Mouse (Mus musculus): ENCODE measurements at regions not wholly inside any gene's neighbourhood (a gene's known extent, or its start where the extent isn't known, plus 50 kb on each side); places are given as distances from the start of the nearest gene placed in this dataset.

DNA sequence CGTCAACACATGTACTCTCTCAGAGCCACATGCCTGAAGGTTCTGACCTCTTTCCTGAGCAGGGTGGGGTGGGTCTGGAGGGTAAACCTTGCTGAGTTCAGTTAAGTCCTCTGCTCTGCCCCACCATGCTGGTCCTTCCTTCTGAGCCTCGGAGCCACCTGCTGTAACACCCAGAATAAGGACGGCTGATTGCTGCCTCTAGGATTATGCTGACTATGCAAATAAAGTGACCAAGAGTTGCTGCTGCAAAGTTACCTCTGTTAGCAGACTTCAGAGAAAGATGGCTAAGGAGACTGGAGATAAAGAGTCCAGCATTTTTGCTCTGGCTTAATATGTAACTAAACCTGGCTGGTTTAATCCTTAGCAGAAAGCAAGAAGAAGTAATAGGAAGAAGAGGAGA lies 177.6 kb upstream of the Adgrl2 start:
- Histone ChIP-seq H3K9ac (ENCODE audit: low read depth, low read length) (no peak overlapping the region), H3K27me3 (ENCODE audit: control insufficient read depth, insufficient read depth, low read length) (no peaks in the 10 kb centered on the region), H3K4me3 (ENCODE audit: low read depth, low read length) (no peak overlapping the region), H3K36me3 (ENCODE audit: control insufficient read depth, insufficient read depth, low read length) (no peaks in the 10 kb centered on the region), H3K27ac (ENCODE audit: low read depth, low read length) (no peak overlapping the region), H3K9me3 (ENCODE audit: control insufficient read depth, low read length) (no peaks in the 10 kb centered on the region), H3K4me2 (replicated peaks; ENCODE audit: low read depth, low read length) (no peak overlapping the region), H3K4me1 (replicated peaks; ENCODE audit: control insufficient read depth, insufficient read depth, low read length) (no peaks in the 10 kb centered on the region)
- ATAC-seq (ENCODE audit: low FRiP score) (no peak), DNase-seq (ENCODE audit: low spot score) (no peak)
- WGBS = 74% methylated on average over 3 of the region's 3 CpGs

DNA sequence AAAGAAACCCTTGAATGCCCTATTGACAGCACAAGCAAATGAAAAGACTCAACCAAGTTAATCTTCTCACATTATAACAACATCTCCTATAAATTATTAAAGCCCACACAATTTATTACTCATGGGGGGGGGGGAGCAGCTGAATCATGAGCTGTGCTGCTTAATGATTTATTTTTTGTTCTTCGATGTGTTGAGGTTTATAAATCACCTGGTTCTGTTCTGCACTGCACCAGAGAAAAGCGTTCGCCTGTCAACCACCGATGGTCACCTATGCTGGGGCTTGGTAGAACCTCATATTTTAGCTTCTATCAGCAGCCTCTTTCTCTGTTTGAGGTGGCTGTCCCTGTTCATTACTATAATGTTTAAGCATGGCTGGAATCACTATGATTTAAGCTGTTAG lies 174.4 kb upstream of the Adgrl2 start:
- Histone ChIP-seq H3K27me3 (ENCODE audit: control insufficient read depth, insufficient read depth, low read length) (no peaks in the 10 kb centered on the region), H3K27ac (ENCODE audit: low read depth, low read length) (no peak overlapping the region), H3K4me1 (replicated peaks; ENCODE audit: control insufficient read depth, insufficient read depth, low read length) (no peaks in the 10 kb centered on the region), H3K4me3 (ENCODE audit: low read depth, low read length) (no peak overlapping the region), H3K9ac (ENCODE audit: low read depth, low read length) (no peak overlapping the region), H3K4me2 (replicated peaks; ENCODE audit: low read depth, low read length) (no peak overlapping the region), H3K36me3 (ENCODE audit: control insufficient read depth, insufficient read depth, low read length) (no peaks in the 10 kb centered on the region), H3K9me3 (ENCODE audit: control insufficient read depth, low read length) (no peaks in the 10 kb centered on the region)
- ATAC-seq (ENCODE audit: low FRiP score) (no peak), DNase-seq (ENCODE audit: low spot score) (no peak)
- 89% methylated on average over 4 of the region's 4 CpGs for WGBS

- WGBS = 87% methylated on average over 6 of the region's 6 CpGs
- H3K27me3 ChIP-seq (ENCODE audit: control insufficient read depth, insufficient read depth, low read length) = no peaks in the 10 kb centered on the region
- H3K4me1 ChIP-seq (replicated peaks; ENCODE audit: control insufficient read depth, insufficient read depth, low read length) = no peaks in the 10 kb centered on the region
- no peaks in the 10 kb centered on the region for H3K9me3 ChIP-seq (ENCODE audit: control insufficient read depth, low read length)
- H3K4me3 ChIP-seq (ENCODE audit: low read depth, low read length) = no peak overlapping the region
- no peak for ATAC-seq (ENCODE audit: low FRiP score)
- no peak overlapping the region for H3K4me2 ChIP-seq (replicated peaks; ENCODE audit: low read depth, low read length)
- no peak overlapping the region for H3K9ac ChIP-seq (ENCODE audit: low read depth, low read length)
- H3K27ac ChIP-seq (ENCODE audit: low read depth, low read length) = no peak overlapping the region
- DNase-seq (ENCODE audit: low spot score) = no peak
- no peaks in the 10 kb centered on the region for H3K36me3 ChIP-seq (ENCODE audit: control insufficient read depth, insufficient read depth, low read length)
These were observed 173.2 kb upstream of the Adgrl2 start for GRCm38 (mm10) chr3:149163591-149163990.

GRCm38 (mm10) chr3:149160833-149161232 lies 170.5 kb upstream of the Adgrl2 start:
- 93% methylated on average over 11 of the region's 11 CpGs for WGBS
- no peak for DNase-seq (ENCODE audit: low spot score)

GRCm38 (mm10) chr3:149157381-149157780 lies 167.0 kb upstream of the Adgrl2 start:
- Histone ChIP-seq H3K27ac (ENCODE audit: low read depth, low read length) (no peak overlapping the region), H3K4me3 (ENCODE audit: low read depth, low read length) (no peak overlapping the region), H3K36me3 (ENCODE audit: control insufficient read depth, insufficient read depth, low read length) (no peaks in the 10 kb centered on the region), H3K27me3 (ENCODE audit: control insufficient read depth, insufficient read depth, low read length) (no peaks in the 10 kb centered on the region), H3K4me1 (replicated peaks; ENCODE audit: control insufficient read depth, insufficient read depth, low read length) (no peaks in the 10 kb centered on the region), H3K4me2 (replicated peaks; ENCODE audit: low read depth, low read length) (no peak overlapping the region), H3K9me3 (ENCODE audit: control insufficient read depth, low read length) (no peaks in the 10 kb centered on the region), H3K9ac (ENCODE audit: low read depth, low read length) (no peak overlapping the region)
- DNase-seq (ENCODE audit: low spot score) (no peak), ATAC-seq (ENCODE audit: low FRiP score) (no peak)
- 89% methylated on average over 8 of the region's 8 CpGs for WGBS

More at GRCm38 (mm10) chr3:149160833-149161232, 170.5 kb upstream of the Adgrl2 start:
- H3K9me3 ChIP-seq (ENCODE audit: control insufficient read depth, low read length) = no peaks in the 10 kb centered on the region
- H3K9ac ChIP-seq (ENCODE audit: low read depth, low read length) = no peak overlapping the region
- H3K4me3 ChIP-seq (ENCODE audit: low read depth, low read length) = no peak overlapping the region
- H3K4me2 ChIP-seq (replicated peaks; ENCODE audit: low read depth, low read length) = no peak overlapping the region
- no peaks in the 10 kb centered on the region for H3K4me1 ChIP-seq (replicated peaks; ENCODE audit: control insufficient read depth, insufficient read depth, low read length)
- H3K27ac ChIP-seq (ENCODE audit: low read depth, low read length) = no peak overlapping the region
- no peak for ATAC-seq (ENCODE audit: low FRiP score)
- no peaks in the 10 kb centered on the region for H3K36me3 ChIP-seq (ENCODE audit: control insufficient read depth, insufficient read depth, low read length)
- H3K27me3 ChIP-seq (ENCODE audit: control insufficient read depth, insufficient read depth, low read length) = no peaks in the 10 kb centered on the region

DNA sequence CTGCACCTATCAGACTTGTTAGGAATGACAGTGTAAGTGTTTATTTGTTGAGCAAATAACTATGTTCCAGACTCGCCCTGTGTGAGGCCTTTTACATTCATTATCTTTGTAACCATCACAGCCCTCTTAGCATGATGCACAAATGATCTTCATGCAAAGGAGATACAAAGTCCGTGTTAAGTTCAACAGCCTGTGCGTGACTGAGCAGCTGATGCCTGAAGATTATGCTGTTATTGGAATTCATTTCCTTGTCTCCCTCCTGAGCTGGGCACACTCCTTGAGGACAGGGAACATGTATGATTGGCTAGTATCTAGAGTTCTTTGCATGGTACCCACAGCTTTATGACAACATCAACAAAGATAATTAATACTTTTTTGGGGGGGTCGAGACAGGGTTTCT lies 162.0 kb upstream of the Adgrl2 start:
- no peaks in the 10 kb centered on the region for H3K36me3 ChIP-seq (ENCODE audit: control insufficient read depth, insufficient read depth, low read length)
- H3K27me3 ChIP-seq (ENCODE audit: control insufficient read depth, insufficient read depth, low read length) = no peaks in the 10 kb centered on the region
- WGBS = 83% methylated on average over 4 of the region's 4 CpGs
- H3K4me2 ChIP-seq (replicated peaks; ENCODE audit: low read depth, low read length) = no peak overlapping the region
- H3K27ac ChIP-seq (ENCODE audit: low read depth, low read length) = no peak overlapping the region
- no peak overlapping the region for H3K4me3 ChIP-seq (ENCODE audit: low read depth, low read length)
- no peaks in the 10 kb centered on the region for H3K9me3 ChIP-seq (ENCODE audit: control insufficient read depth, low read length)
- H3K9ac ChIP-seq (ENCODE audit: low read depth, low read length) = no peak overlapping the region
- H3K4me1 ChIP-seq (replicated peaks; ENCODE audit: control insufficient read depth, insufficient read depth, low read length) = no peaks in the 10 kb centered on the region
- DNase-seq (ENCODE audit: low spot score) (no peak), ATAC-seq (ENCODE audit: low FRiP score) (no peak)

GRCm38 (mm10) chr3:149150796-149151195 lies 160.4 kb upstream of the Adgrl2 start:
- H3K4me1 ChIP-seq (replicated peaks; ENCODE audit: control insufficient read depth, insufficient read depth, low read length) = no peaks in the 10 kb centered on the region
- DNase-seq (ENCODE audit: low spot score) = no peak
- no peak overlapping the region for H3K4me2 ChIP-seq (replicated peaks; ENCODE audit: low read depth, low read length)
- no peaks in the 10 kb centered on the region for H3K27me3 ChIP-seq (ENCODE audit: control insufficient read depth, insufficient read depth, low read length)
- no peak overlapping the region for H3K9ac ChIP-seq (ENCODE audit: low read depth, low read length)
- no peak overlapping the region for H3K4me3 ChIP-seq (ENCODE audit: low read depth, low read length)
- H3K27ac ChIP-seq (ENCODE audit: low read depth, low read length) = no peak overlapping the region
- no peak for ATAC-seq (ENCODE audit: low FRiP score)
- H3K9me3 ChIP-seq (ENCODE audit: control insufficient read depth, low read length) = no peaks in the 10 kb centered on the region
- WGBS = 77% methylated on average over 3 of the region's 3 CpGs
- H3K36me3 ChIP-seq (ENCODE audit: control insufficient read depth, insufficient read depth, low read length) = no peaks in the 10 kb centered on the region

- Histone ChIP-seq H3K4me2 (replicated peaks; ENCODE audit: low read depth, low read length) (no peak overlapping the region), H3K4me3 (ENCODE audit: low read depth, low read length) (no peak overlapping the region), H3K27ac (ENCODE audit: low read depth, low read length) (no peak overlapping the region), H3K9me3 (ENCODE audit: control insufficient read depth, low read length) (no peaks in the 10 kb centered on the region), H3K9ac (ENCODE audit: low read depth, low read length) (no peak overlapping the region), H3K27me3 (ENCODE audit: control insufficient read depth, insufficient read depth, low read length) (no peaks in the 10 kb centered on the region), H3K36me3 (ENCODE audit: control insufficient read depth, insufficient read depth, low read length) (no peaks in the 10 kb centered on the region), H3K4me1 (replicated peaks; ENCODE audit: control insufficient read depth, insufficient read depth, low read length) (no peaks in the 10 kb centered on the region)
- WGBS = 71% methylated on average over 8 of the region's 8 CpGs
- ATAC-seq (ENCODE audit: low FRiP score) (no peak), DNase-seq (ENCODE audit: low spot score) (no peak)
These were observed 158.3 kb upstream of the Adgrl2 start for GRCm38 (mm10) chr3:149148608-149149007.

GRCm38 (mm10) chr3:149147916-149148315 lies 157.6 kb upstream of the Adgrl2 start:
- WGBS = 94% methylated on average over 6 of the region's 6 CpGs
- Histone ChIP-seq H3K9me3 (ENCODE audit: control insufficient read depth, low read length) (no peaks in the 10 kb centered on the region), H3K4me1 (replicated peaks; ENCODE audit: control insufficient read depth, insufficient read depth, low read length) (no peaks in the 10 kb centered on the region), H3K4me2 (replicated peaks; ENCODE audit: low read depth, low read length) (no peak overlapping the region), H3K27ac (ENCODE audit: low read depth, low read length) (no peak overlapping the region), H3K9ac (ENCODE audit: low read depth, low read length) (no peak overlapping the region), H3K27me3 (ENCODE audit: control insufficient read depth, insufficient read depth, low read length) (no peaks in the 10 kb centered on the region), H3K36me3 (ENCODE audit: control insufficient read depth, insufficient read depth, low read length) (no peaks in the 10 kb centered on the region), H3K4me3 (ENCODE audit: low read depth, low read length) (no peak overlapping the region)
- ATAC-seq (ENCODE audit: low FRiP score) = no peak
- DNase-seq (ENCODE audit: low spot score) = no peak
